Mouse (Mus musculus) ES-E14 (cell line): Measurements from ENCODE around the gene Apex1. TPM values are rescaled to one million over a fixed set of nuclear protein-coding genes. Genes with fewer than 3 reads are reported as not detected.
"Not testable (repeated sequence)": the region's sequence is repeated elsewhere in the genome, so short reads cannot be mapped to it uniquely, and the experiment has no call there.

Experiments
- DNase-seq: peaks from one replicate; pipeline ENCODE4 v3.0.0-alpha.2; 2013; ENCODE audit warnings: low read depth, low spot score
- H3K27ac ChIP-seq: 2 replicates; pipeline ENCODE4 v1.5.1; 2012; ENCODE audit warnings: low read depth, mild to moderate bottlenecking, low read length, moderate library complexity, mixed read lengths; ENCODE audit not compliant: poor library complexity, insufficient read depth, severe bottlenecking
- H3K36me3 ChIP-seq: 2 replicates; pipeline ENCODE4 v1.6.1; 2012; ENCODE audit warnings: mild to moderate bottlenecking, low read length, moderate library complexity, mixed read lengths; ENCODE audit not compliant: control insufficient read depth, poor library complexity, insufficient read depth, severe bottlenecking
- H3K4me1 ChIP-seq, 2 experiments: fragments of 150-350 bp in 1 of 2; sonication (generic) in 1 of 2; 2 replicates each; pipeline ENCODE4 v1.6.1; 2012; ENCODE audit warnings: low read length in 2 of 2, mild to moderate bottlenecking in 1 of 2, mixed read lengths in 1 of 2; ENCODE audit not compliant: control insufficient read depth in 2 of 2, insufficient read depth in 2 of 2, poor library complexity in 1 of 2
- H3K4me3 ChIP-seq, 2 experiments: fragments of 150-350 bp in 1 of 2; sonication (generic) in 1 of 2; 2 replicates each; pipeline ENCODE4 v1.5.1; 2012; ENCODE audit warnings: low read length in 2 of 2, low read depth in 1 of 2, mild to moderate bottlenecking in 1 of 2, mixed read lengths in 1 of 2; ENCODE audit not compliant: insufficient read depth in 1 of 2, poor library complexity in 1 of 2, severe bottlenecking in 1 of 2
- H3K9ac ChIP-seq: 2 replicates; pipeline ENCODE4 v1.6.1; 2012; ENCODE audit warnings: low read depth, mild to moderate bottlenecking, low read length, mixed read lengths; ENCODE audit not compliant: poor library complexity, insufficient read depth, severe bottlenecking
- H3K9me3 ChIP-seq: fragments of 150-350 bp; sonication (generic); 2 replicates; pipeline ENCODE4 v1.6.1; 2012; ENCODE audit warnings: low read depth, mild to moderate bottlenecking, low read length; ENCODE audit not compliant: control insufficient read depth, insufficient read depth
- CHD2 ChIP-seq: IDR thresholded peaks from 2 replicates; pipeline ENCODE4 v1.6.1; 2014; ENCODE audit warnings: mild to moderate bottlenecking, low read depth, low read length, inconsistent platforms
- HCFC1 ChIP-seq: IDR thresholded peaks from 2 replicates; pipeline ENCODE4 v1.6.1; 2012; ENCODE audit warnings: low read length, inconsistent platforms, borderline replicate concordance; ENCODE audit not compliant: insufficient read depth
- MAFK ChIP-seq: IDR thresholded peaks from 2 replicates; pipeline ENCODE4 v1.6.1; 2014; ENCODE audit warnings: mild to moderate bottlenecking, low read depth, low read length, inconsistent platforms; ENCODE audit not compliant: insufficient read depth
- ZC3H11A ChIP-seq: IDR thresholded peaks from 2 replicates; pipeline ENCODE4 v1.6.1; 2012; ENCODE audit warnings: low read depth, mild to moderate bottlenecking, inconsistent platforms, low read length, borderline replicate concordance
- ZNF384 ChIP-seq: IDR thresholded peaks from 2 replicates; pipeline ENCODE4 v1.6.1; 2012; ENCODE audit warnings: low read depth, low read length, inconsistent platforms
- in situ Hi-C, 2 experiments: fragments of 600-800 bp; cut with MboI; formaldehyde crosslinking; loops; one replicate each; pipeline ENCODE4 v1.15.1; 2025; ENCODE audit warnings: low sequenced_read_pairs in 2 of 2, inconsistent platforms in 1 of 2; ENCODE audit not compliant: unreplicated experiment in 2 of 2
- total RNA-seq: library from RNA; depleted of rRNA; stranded (reverse); fragments of 300-350 nt; gene quantifications from 2 replicates; pipeline ENCODE4 v1.2.3, GENCODE M21; 2012; rRNA removed

Gene Apex1
- total RNA-seq, 1 experiment, result 127 TPM

DNA sequence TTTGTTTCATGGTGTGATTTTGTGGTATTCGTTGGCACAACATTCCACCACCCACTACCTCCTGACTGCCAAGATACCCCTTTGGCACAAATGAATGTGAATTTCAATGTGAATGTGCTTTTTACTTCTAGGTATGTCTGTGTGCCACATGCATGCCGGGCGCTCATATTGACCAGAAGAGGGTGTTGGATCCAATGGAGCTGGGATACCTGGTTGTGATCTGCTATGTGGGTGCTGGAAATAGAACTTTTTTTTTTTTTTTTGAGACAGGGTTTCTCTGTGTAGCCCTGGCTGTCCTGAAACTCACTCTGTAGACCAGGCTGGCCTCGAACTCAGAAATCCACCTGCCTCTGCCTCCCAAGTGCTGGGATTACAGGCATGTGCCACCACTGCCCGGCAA lies 48.3 kb downstream of the Apex1 start:
- H3K27ac ChIP-seq, result peak overlapping the region; percentile 57; the same call in 1 of the 2 replicates
- in situ Hi-C loops, H3K4me3 ChIP-seq, H3K9me3 ChIP-seq, H3K9ac ChIP-seq, DNase-seq, H3K36me3 ChIP-seq: not testable (repeated sequence)
- TF ChIP-seq ZNF384, result peak; percentile 53; the same call in 1 of the 2 replicates
- H3K4me1 ChIP-seq, result peaks cover 4 to 11% of the 10 kb centered on the region in 2 experiments; a peak in 2 of 4 replicates

GRCm38 (mm10) chr14:50973700-50974099 lies 48.9 kb downstream of the Apex1 start:
- in situ Hi-C loops, result no loop called here
- Histone ChIP-seq H3K4me1 (peaks cover 4 to 11% of the 10 kb centered on the region in 2 experiments; a peak in 2 of 4 replicates), H3K4me3 (no peak overlapping the region), H3K9me3 (no peaks in the 10 kb centered on the region), H3K36me3 (no peaks in the 10 kb centered on the region), H3K9ac (no peak overlapping the region), H3K27ac (peak overlapping the region; percentile 57; the same call in 1 of the 2 replicates)
- TF ChIP-seq CHD2 (no peak), HCFC1 (no peak), ZNF384 (no peak), MAFK (no peak), ZC3H11A (no peak)
- DNase-seq, result no peak

GRCm38 (mm10) chr14:50975001-50975400 lies 50.2 kb downstream of the Apex1 start:
- no peaks in the 10 kb centered on the region for H3K36me3 ChIP-seq
- no peak for TF ChIP-seq ZC3H11A
- no peak for TF ChIP-seq ZNF384

GRCm38 (mm10) chr14:50976674-50977073 lies 51.9 kb downstream of the Apex1 start:
- Histone ChIP-seq H3K4me3 (no peak overlapping the region), H3K9me3 (no peaks in the 10 kb centered on the region), H3K36me3 (no peaks in the 10 kb centered on the region), H3K4me1 (peaks cover 5 to 20% of the 10 kb centered on the region in 2 experiments), H3K9ac (no peak overlapping the region), H3K27ac (no peak overlapping the region)
- DNase-seq, result no peak
- in situ Hi-C loops, result no loop called here
- no peak for TF ChIP-seq HCFC1
- TF ChIP-seq ZC3H11A, result no peak

More at GRCm38 (mm10) chr14:50975001-50975400, 50.2 kb downstream of the Apex1 start:
- DNase-seq, result no peak
- no peaks in the 10 kb centered on the region for H3K9me3 ChIP-seq
- no peak overlapping the region for H3K9ac ChIP-seq
- peaks cover 5 to 19% of the 10 kb centered on the region in 2 experiments; a peak in 3 of 4 replicates for H3K4me1 ChIP-seq
- no peak overlapping the region for H3K4me3 ChIP-seq
- H3K27ac ChIP-seq, result no peak overlapping the region
- in situ Hi-C loops, result no loop called here

Other genes starting within 250 kb of the Apex1 start
- gene Olfr747, start 231.8 kb upstream of the Apex1 start, total RNA-seq, result not detected in 2 replicates
- not detected in 2 replicates for gene Olfr748, start 217.6 kb upstream of the Apex1 start, total RNA-seq
- not detected in 2 replicates for gene Olfr749, start 179.9 kb upstream of the Apex1 start, total RNA-seq
- 28.4 and 65.9 TPM in 2 replicates for gene Ttc5, start 139.4 kb upstream of the Apex1 start, total RNA-seq
- gene Ccnb1ip1, start 117.2 kb upstream of the Apex1 start, total RNA-seq, result 24.1 and 29.4 TPM in 2 replicates
- 44.7 and 115 TPM in 2 replicates for gene Parp2, start 117.1 kb upstream of the Apex1 start, total RNA-seq
- gene Tep1, start 54.4 kb upstream of the Apex1 start, total RNA-seq, result 11.5 and 19.5 TPM in 2 replicates
- 0.09 and 0.32 TPM in 2 replicates for gene Klhl33, start 27.5 kb upstream of the Apex1 start, total RNA-seq
- gene Osgep, start 75 bp upstream of the Apex1 start, total RNA-seq, result 19.1 and 34.9 TPM in 2 replicates
- 19.4 and 42.3 TPM in 2 replicates for gene Pip4p1, start 5.9 kb downstream of the Apex1 start, total RNA-seq
- 74.8 and 115 TPM in 2 replicates for gene Pnp, start 6.1 kb downstream of the Apex1 start, total RNA-seq
- 25.4 and 26.2 TPM in 2 replicates for gene Gm49342, start 19.5 kb downstream of the Apex1 start, total RNA-seq
- gene Pnp2, start 31.0 kb downstream of the Apex1 start, total RNA-seq, result 1.1 and 2.2 TPM in 2 replicates
- not detected in 2 replicates for gene Rnase10, start 82.8 kb downstream of the Apex1 start, total RNA-seq
- not detected in 2 replicates for gene Rnase9, start 116.9 kb downstream of the Apex1 start, total RNA-seq
- not detected in 2 replicates for gene Rnase11, start 125.2 kb downstream of the Apex1 start, total RNA-seq
- 0.36 and 1.1 TPM in 2 replicates for gene Rnase12, start 132.7 kb downstream of the Apex1 start, total RNA-seq
- gene Olfr750, start 149.5 kb downstream of the Apex1 start, total RNA-seq, result not detected in 2 replicates
- 2.5 and 10.3 TPM in 2 replicates for gene Rnase4, start 166.1 kb downstream of the Apex1 start, total RNA-seq
- 1.2 and 1.4 TPM in 2 replicates for gene Ang, start 166.2 kb downstream of the Apex1 start, total RNA-seq
- gene Eddm3b, start 189.5 kb downstream of the Apex1 start, total RNA-seq, result not detected in 2 replicates
- gene Rnase6, start 198.9 kb downstream of the Apex1 start, total RNA-seq, result not detected in 2 replicates
- gene Rnase1, start 221.8 kb downstream of the Apex1 start, total RNA-seq, result not detected in 2 replicates
- not detected in 2 replicates for gene Rnase2b, start 237.3 kb downstream of the Apex1 start, total RNA-seq